Mouse (Mus musculus) thymus, postnatal 14 days (tissue): Measurements from ENCODE around the gene Opn4.

Experiments used
- DNase-seq: peaks from one replicate; pipeline ENCODE4 v3.0.0; 2021

The Opn4 gene

GRCm38 (mm10) chr14:34590743-34591675 is 8.9 kb downstream of the Opn4 start:
- no peak for DNase-seq

DNA sequence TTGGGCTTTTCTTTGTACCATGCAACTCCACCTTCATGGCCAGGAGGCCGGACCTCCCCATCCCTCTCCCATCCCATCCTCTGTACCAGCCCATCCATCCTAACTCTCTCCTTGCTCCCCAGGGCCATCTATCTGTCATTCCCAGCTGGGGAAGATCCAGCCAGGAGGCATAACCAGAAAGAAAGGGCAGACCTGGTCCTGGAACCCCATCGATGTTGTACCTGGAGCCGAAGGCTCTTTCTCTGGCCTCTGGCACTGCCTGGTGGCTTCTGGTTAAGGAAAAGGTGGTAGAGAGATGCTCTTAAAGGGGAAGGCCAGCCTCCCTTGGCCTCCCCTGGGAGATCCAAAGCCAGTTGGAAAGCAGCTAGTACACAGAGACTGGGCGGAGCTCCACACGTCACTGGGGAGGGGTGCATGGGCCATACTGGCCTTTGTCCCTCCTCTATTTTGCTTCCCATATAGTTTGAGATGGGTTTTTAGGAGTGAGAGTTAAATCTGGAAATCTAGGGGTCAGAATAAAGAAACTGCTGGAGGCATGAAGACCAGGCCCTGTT is 9.8 kb downstream of the Opn4 start:
- DNase-seq, result no peak

- DNase-seq, result no peak
Measured at GRCm38 (mm10) chr14:34589185-34589713, 10.7 kb downstream of the Opn4 start.

GRCm38 (mm10) chr14:34588498-34588897 is 11.4 kb downstream of the Opn4 start, which contains the start of gene Ldb3:
Gene Ldb3 (minus strand): TSS chr14:34588682.
- DNase-seq, result no peak

DNA sequence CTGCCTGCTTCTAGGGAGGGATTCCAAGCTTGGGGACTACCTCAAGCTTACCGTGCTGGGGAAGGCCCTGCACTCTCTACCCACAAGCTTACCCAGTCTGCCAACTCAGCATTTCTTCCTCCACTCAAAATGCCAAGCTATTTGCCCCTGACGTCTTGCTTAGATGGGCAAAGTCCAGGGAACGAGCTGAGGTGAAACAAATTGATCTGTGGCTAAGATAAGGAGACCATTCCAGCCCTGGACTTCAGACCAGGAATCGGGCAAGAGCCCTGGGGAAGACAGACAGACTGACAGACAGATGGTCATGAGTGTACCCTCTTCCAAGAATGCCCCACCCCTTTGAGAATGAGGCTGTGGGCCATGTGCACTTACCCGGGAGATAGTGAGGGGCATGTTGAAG is 11.9 kb downstream of the Opn4 start:
- no peak for DNase-seq

DNA sequence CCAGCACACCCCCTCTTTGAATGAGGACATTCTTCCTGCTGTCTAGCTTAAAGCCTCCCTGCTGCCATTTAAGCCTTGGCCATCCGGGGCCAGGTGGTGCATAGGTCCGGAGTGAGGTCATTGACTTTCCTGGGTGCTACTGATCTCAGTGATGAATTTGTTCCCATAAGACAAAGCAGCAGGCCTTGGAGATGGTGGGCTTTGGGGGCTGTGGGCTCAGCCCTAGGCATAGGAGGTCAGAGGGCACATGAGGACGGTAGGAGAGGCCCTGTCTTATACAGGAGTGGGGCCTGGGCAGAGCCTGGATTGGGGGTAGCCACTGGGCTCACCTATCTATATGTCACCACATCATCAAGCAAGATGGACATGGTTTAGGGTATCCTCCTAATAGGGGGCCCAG is 13.1 kb downstream of the Opn4 start:
- DNase-seq, result no peak

- DNase-seq, result no peak
Measured at GRCm38 (mm10) chr14:34585358-34586105, 14.4 kb downstream of the Opn4 start.

DNA sequence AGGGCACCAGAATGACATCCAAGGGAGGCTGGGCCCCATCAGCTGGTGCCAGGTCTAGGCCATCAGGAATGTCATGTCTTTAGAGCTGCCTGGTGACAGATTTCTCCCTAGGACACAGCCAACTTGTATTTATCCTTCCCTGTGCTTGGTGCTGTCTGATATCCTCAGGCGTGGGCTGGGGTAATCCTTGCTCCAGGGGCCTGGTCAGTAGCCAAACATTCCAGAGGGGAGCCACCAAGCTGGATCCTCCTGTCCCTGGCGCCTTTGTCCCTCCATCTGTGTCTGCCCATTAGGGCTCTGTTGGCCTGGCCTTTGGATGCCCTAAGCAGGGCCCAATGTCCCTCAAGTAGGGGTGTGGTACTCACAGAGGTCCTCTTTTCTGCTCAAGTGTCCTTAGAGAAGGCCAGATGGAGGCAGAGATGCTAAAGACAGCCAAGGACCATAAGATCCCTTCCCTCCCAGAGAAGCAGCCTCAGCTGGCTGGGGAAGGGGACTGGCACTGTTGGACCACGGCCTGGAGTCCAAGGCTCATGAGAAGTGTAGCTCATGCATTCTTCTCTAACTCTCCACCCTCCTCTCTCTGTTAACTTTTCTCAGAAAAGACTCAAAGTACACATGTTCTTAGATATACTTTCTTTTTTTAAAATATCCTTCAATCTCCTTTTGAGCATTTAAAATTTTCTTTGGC is 17.1 kb downstream of the Opn4 start:
- no peak for DNase-seq

- DNase-seq, result no peak
Measured at GRCm38 (mm10) chr14:34576858-34577257, 23.1 kb downstream of the Opn4 start.

GRCm38 (mm10) chr14:34574068-34574467 is 25.9 kb downstream of the Opn4 start:
- peak; percentile 26 for DNase-seq

DNA sequence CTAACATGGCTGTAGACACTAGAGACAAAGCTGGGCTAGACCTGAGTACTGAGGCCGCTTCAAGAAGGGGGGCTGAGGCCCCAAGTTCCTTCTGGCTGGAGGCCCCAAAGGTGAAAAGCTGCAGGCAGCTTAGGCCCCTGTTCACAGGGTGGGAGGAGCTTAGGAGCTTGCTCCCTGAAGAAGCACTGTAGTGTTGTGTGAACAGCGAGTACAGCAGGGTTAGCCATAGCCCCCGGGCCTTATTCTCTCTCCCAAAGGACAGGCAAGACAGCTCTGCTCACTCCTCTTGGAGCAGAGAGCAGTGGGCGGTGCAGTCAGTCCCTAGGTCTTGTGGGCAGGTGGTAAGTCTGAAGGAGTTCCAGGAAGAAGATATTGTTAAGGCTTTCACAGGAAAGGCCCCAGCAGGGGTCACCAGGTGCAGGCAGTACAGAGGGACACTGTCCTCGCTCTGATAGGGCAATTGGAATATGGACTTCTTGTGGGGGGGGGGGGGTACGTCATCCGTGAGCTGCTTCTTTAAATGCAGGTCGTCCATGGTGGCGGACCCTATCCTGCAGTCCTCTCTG is 26.5 kb downstream of the Opn4 start:
- DNase-seq, result no peak

GRCm38 (mm10) chr14:34571610-34572387 is 28.1 kb downstream of the Opn4 start:
- no peak for DNase-seq

DNA sequence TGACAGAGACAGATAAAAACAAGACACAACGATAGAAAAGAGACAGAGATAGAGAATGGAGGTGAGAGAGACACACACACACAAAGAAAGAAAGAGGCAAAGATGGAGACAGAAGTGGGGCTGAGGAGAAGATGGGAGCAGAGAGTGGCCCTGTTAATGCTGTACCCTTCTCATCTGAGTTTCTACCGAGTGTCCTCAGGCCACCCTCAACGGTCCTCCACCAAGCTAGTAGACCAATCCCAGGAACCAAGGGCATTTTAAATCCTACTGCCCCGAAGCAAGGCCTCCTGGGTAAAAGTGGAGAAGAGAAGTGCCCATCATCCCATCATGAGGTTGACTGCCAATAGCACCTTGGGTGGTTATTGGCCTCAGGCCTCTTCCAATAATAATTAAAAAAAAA is 29.0 kb downstream of the Opn4 start:
- DNase-seq, result no peak

DNA sequence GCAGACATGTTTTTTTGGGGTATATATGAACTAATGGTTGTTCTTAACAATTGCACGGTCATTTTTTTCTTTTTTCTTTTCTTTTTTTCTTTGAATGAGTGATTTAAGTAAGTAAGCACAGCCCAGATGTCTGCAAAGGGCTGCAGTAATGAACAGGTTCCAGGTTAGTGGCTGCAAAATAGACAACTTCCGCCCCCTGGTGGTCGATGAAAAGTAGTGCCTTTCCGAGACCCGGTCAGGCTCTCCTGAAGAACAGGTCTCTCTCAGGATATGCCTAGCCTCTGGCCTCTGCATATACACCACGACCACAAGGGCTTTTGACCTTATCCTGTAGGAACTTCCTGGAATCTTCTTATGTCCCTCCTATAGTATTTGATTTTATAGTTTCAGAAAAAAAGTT is 29.6 kb downstream of the Opn4 start:
- peak; percentile 70 for DNase-seq

DNA sequence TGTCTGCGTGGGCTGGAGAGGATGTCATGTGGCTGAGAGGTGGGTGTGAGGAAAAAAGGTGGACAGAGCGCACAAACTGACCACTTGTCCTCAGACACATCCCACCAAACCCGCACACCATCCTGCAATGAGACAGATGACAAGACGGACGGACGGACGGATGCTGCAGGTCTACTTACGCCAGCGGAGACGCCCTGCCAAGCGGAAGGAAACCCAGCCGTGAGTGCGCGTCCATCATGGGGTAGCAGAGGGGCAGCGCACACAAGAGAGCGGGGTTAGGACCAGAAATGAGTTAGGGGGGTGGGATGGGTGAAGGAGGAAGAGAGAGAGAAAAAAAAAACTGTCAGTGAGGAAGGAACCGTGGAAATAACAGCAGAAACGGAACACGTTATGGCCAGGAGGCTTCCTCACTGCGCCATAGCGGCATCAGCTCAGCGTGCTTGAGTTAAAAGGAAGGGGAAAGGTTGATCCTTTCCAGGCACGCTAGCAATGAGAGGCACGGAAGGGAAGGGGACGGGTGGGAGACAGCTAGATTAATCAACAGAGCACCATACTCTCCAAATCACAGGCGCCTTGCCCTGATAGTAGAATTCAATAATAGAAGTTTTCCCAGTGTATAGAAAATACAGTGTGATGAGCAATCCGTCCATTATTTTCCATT is 30.3 kb downstream of the Opn4 start:
- no peak for DNase-seq

DNA sequence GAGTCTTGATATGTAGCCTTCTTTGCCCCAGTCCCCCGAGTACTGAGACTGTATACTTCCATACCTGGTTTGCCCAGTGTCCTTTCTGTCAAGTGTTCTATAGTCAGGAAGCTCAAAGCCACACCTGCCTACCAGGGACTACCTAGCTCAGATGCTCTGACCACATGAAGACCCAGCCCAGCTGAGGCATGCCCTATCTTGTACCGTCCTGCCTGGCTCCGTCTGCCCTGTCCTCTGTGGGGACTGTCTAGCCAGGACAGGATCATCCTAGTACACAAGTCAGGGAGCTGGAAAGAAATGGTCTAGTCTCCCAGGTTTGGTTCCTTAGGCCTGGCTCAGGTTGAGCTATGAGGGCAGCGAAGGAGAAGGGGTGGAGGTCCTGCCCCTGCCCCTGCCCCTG is 31.3 kb downstream of the Opn4 start:
- no peak for DNase-seq

- DNase-seq, result no peak
Measured at GRCm38 (mm10) chr14:34567697-34568096, 32.2 kb downstream of the Opn4 start.

- DNase-seq, result no peak
Measured at GRCm38 (mm10) chr14:34566530-34566929, 33.4 kb downstream of the Opn4 start.

DNA sequence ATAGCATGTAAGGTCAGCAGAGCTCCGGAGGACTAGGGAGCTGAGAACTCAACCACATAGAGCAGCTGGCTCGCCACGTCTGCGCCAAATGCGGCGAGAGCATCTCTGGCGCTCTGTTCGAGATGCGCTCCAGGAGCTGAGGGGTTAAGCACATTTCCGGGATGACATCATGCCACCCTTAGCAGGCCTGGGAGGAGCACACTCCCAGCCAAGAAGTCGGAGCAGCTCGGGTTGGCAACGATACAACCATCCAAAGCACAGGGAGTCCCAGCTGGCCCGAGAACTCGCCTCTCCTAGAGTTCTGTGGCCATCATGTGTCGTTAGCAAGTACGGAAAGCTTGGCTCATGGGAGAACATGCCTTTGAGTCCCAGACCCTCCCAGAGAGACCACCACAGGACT is 34.2 kb downstream of the Opn4 start:
- no peak for DNase-seq

GRCm38 (mm10) chr14:34564646-34565045 is 35.3 kb downstream of the Opn4 start:
- no peak for DNase-seq

GRCm38 (mm10) chr14:34562393-34562792 is 37.5 kb downstream of the Opn4 start:
- DNase-seq, result no peak
